31 mouse cellular contexts compared by ENCODE assay signal in the genomic region with DNA sequence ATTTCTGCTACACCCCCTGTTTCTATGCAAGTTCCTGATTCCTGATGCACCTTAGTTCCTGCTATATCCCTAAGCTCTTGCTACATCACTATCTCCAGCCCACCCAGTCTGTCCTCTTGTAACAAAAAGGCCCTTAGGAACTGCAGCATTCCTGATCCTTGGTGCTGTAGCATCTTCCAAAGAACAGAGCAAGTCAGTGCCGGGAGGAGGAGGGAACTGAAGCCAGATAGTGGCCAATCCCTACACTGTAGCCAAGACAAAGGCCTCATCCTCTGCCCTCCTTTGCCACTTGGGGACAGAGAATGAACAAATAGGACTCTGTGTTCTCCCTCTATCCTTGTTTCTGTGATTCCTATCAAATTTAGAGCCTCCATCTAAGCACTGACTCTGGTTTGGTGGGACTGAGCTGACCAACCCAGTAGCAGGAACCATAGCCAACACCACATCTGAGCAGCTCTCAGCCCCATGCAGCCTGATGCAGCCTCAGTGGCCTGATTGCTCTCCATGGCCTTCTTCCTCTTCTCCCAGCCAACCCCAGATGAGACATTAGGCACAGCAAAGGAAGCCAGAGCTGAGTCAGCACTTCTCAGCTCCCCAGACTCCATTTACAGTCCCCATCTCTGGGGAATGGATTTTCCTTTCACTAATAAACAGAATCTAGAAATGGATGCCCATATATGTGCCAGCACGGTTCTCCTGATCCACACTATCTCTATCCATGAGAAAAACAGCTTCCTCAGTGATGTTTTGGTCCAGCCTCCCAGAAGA. TPM values are rescaled to one million over a fixed set of nuclear protein-coding genes. Genes with fewer than 3 reads are reported as not detected.
"Had no signal": no experiment of that assay in that cellular context is flagged by ENCODE, and none has a peak within 500 bp of the region (broad histone marks: within the 10 kb centered on the region; RNA-seq: fewer than 3 reads in every experiment).

No protein-coding gene starts in this region.

- H3K4me2 ChIP-seq: limb, embryonic 13.5 days; liver, embryonic 12.5 days; liver, embryonic 15.5 days; lung, embryonic 15.5 days; midbrain, embryonic 12.5 days; neural tube, embryonic 13.5 days had no signal

- H3K9me3 ChIP-seq: limb, embryonic 10.5 days; limb, embryonic 13.5 days; liver, embryonic 12.5 days; liver, embryonic 15.5 days; lung, embryonic 15.5 days; midbrain, embryonic 12.5 days; neural tube, embryonic 13.5 days had no signal

- H3K36me3 ChIP-seq: limb, embryonic 10.5 days; limb, embryonic 13.5 days; liver, embryonic 12.5 days; liver, embryonic 15.5 days; lung, embryonic 15.5 days; midbrain, embryonic 12.5 days had no signal

- H3K4me3 ChIP-seq: limb, embryonic 10.5 days; limb, embryonic 13.5 days; liver, embryonic 12.5 days; liver, embryonic 15.5 days; lung, embryonic 15.5 days; midbrain, embryonic 12.5 days; myocyte; neural tube, embryonic 13.5 days had no signal

- ATAC-seq: liver, embryonic 12.5 days had no signal

- H3K27ac ChIP-seq: limb, embryonic 10.5 days; limb, embryonic 13.5 days; liver, embryonic 12.5 days; liver, embryonic 15.5 days; lung, embryonic 15.5 days; midbrain, embryonic 12.5 days; neural tube, embryonic 13.5 days; stomach, postnatal 0 days had no signal

- DNase-seq: kidney, adult 18-20 months; kidney, adult 9 months; kidney, postnatal 14 days; kidney, postnatal 4 days; liver; lung, adult 18-20 months; lung, postnatal 14 days; lung, postnatal 4 days; retina, postnatal 1 day; right cerebral cortex, postnatal 4 days; thymus, postnatal 25 days had no signal

- H3K9ac ChIP-seq: limb, embryonic 13.5 days; liver, embryonic 12.5 days; liver, embryonic 15.5 days; lung, embryonic 15.5 days; midbrain, embryonic 12.5 days; neural tube, embryonic 13.5 days had no signal

RNA-seq across cellular contexts. Expression of a gene that starts 8.6 kb away (rescaled TPM):
- total RNA-seq: megakaryocyte progenitor cell, adult 5-6 weeks; megakaryocyte-erythroid progenitor cell, adult 5-6 weeks; monocyte, adult 5-6 weeks; neutrophil, adult 5-6 weeks had no signal
- polyA plus RNA-seq: myocyte had no signal

RNA-seq across cellular contexts. Expression of a gene that starts 13.1 kb away (rescaled TPM):
- total RNA-seq: megakaryocyte progenitor cell, adult 5-6 weeks; megakaryocyte-erythroid progenitor cell, adult 5-6 weeks; monocyte, adult 5-6 weeks; neutrophil, adult 5-6 weeks had no signal
- polyA plus RNA-seq: limb, embryonic 10.5 days; limb, embryonic 13.5 days; liver, embryonic 12.5 days; liver, embryonic 15.5 days; thymus, postnatal 0 days had no signal

RNA-seq across cellular contexts. Expression of a gene that starts 58.9 kb away (rescaled TPM):
- total RNA-seq: layer of hippocampus, adult 18-20 months; layer of hippocampus, postnatal 10 days; left cerebral cortex, adult 8-10 months; megakaryocyte progenitor cell, adult 5-6 weeks; megakaryocyte-erythroid progenitor cell, adult 5-6 weeks had no signal
- polyA plus RNA-seq: kidney, embryonic 16.5 days; limb, embryonic 10.5 days; limb, embryonic 13.5 days; midbrain, embryonic 12.5 days; midbrain, embryonic 16.5 days; neural tube, embryonic 13.5 days; stomach, embryonic 14.5 days had no signal
